Mouse (Mus musculus) cerebellum, adult 11-12 months (tissue): ENCODE results near the gene Plin4.

ENCODE experiments used
- DNase-seq: peaks from one replicate; pipeline ENCODE4 v3.0.0; 2022

The Plin4 gene

GRCm38 (mm10) chr17:56055945-56056678 lies 53.5 kb downstream of the Plin4 start:
- DNase-seq: no peak

DNA sequence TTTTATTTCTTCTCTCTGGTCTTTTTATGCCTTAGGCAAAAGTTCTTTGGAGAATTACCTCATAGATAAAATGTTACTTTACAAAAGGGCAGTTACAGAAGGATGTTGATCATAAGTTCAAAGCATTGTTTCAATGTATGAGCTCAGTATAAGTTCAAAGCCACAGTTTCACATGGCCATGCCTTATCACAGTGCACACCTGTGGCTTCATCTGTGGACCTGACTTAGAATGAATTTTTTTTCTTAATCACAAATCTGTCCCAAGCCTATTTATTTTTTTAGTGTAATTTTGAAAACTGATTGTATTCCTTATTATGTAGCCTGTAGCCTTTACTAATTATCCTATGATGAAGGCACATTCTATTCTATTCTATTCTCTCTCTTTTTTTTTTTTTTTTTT lies 54.7 kb downstream of the Plin4 start:
- DNase-seq: no peak

GRCm38 (mm10) chr17:56051369-56051768 lies 58.2 kb downstream of the Plin4 start:
- no peak for DNase-seq
